Mouse (Mus musculus) forebrain, postnatal 0 days (tissue): ENCODE measurements around the gene Syngr1. TPM values are rescaled to one million over a fixed set of nuclear protein-coding genes. Genes with fewer than 3 reads are reported as not detected.

Experiments used
- ATAC-seq: fragments of 200-750 bp; cut with Nextera tagmentation; 2 replicates; pipeline ENCODE4 v1.8.0; 2017; ENCODE audit warnings: mild to moderate bottlenecking, moderate library complexity
- DNase-seq: peaks from one replicate; pipeline ENCODE4 v3.0.0-alpha.2; 2015
- H3K27ac ChIP-seq: fragments of 300-500 bp; sonication (generic); 2 replicates; pipeline ENCODE4 v1.5.1; 2014; ENCODE audit warnings: low read depth, mild to moderate bottlenecking, antibody characterized with exemption, low read length, moderate library complexity, mixed read lengths
- H3K27me3 ChIP-seq: fragments of 300-500 bp; sonication (generic); 2 replicates; pipeline ENCODE4 v1.6.1; 2014; ENCODE audit warnings: mild to moderate bottlenecking, low read length, mixed read lengths; ENCODE audit not compliant: insufficient read depth
- H3K36me3 ChIP-seq: fragments of 300-500 bp; sonication (generic); 2 replicates; pipeline ENCODE4 v1.6.1; 2014; ENCODE audit warnings: mild to moderate bottlenecking, moderate library complexity; ENCODE audit not compliant: insufficient read depth
- H3K4me1 ChIP-seq: fragments of 300-500 bp; sonication (generic); 2 replicates; pipeline ENCODE4 v1.6.1; 2014; ENCODE audit warnings: antibody characterized with exemption; ENCODE audit not compliant: insufficient read depth
- H3K4me2 ChIP-seq: fragments of 300-500 bp; sonication (generic); 2 replicates; pipeline ENCODE4 v1.6.1; 2014; ENCODE audit warnings: low read depth, mild to moderate bottlenecking, moderate library complexity
- H3K4me3 ChIP-seq: fragments of 300-500 bp; sonication (generic); 2 replicates; pipeline ENCODE4 v1.5.1; 2014; ENCODE audit warnings: low read depth, low read length, mixed read lengths
- H3K9ac ChIP-seq: fragments of 300-500 bp; sonication (generic); 2 replicates; pipeline ENCODE4 v1.6.1; 2014; ENCODE audit warnings: mild to moderate bottlenecking
- H3K9me3 ChIP-seq: fragments of 300-500 bp; sonication (generic); 2 replicates; pipeline ENCODE4 v1.6.1; 2016; ENCODE audit warnings: low read length
- CTCF ChIP-seq: sonication (generic); IDR thresholded peaks from 2 replicates; pipeline ENCODE4 v1.5.1; 2016; ENCODE audit warnings: antibody characterized with exemption, control low read depth, low read depth
- WGBS: fragments of 180-500 bp; shearing (Covaris S2); extraction: QIAGEN DNeasy Blood & Tissue Kit; methylation state at CpG from one replicate; pipeline ENCODE4 v1.1.7; 2014; 5-methylcytosine and 5-hydroxymethylcytosine counted together
- polyA plus RNA-seq: library from polyadenylated mRNA; unstranded; fragments of >200 nt; fragmentation: Nextera tagmentation; extraction: Ambion mirVana; gene quantifications from 2 replicates; pipeline ENCODE4 v1.2.1, GENCODE M21; 2015
- total RNA-seq: library from RNA; depleted of rRNA; stranded (reverse); fragments of >200 nt; gene quantifications from 2 replicates; pipeline ENCODE4 v1.2.3, GENCODE M21; 2014

The Syngr1 gene
- total and polyA plus RNA-seq, 2 experiments from 2014 or later: 69.0 to 127 TPM

- 2% methylated on average over 21 of the region's 21 CpGs for WGBS
- peak overlapping the region; percentile 87 for H3K27ac ChIP-seq
- peaks cover 42% of the 10 kb centered on the region for H3K36me3 ChIP-seq
- peaks cover 16% of the 10 kb centered on the region for H3K4me1 ChIP-seq
- ATAC-seq (no peak; the same call in 1 of the 2 replicates), DNase-seq (peak; percentile 60)
- no peaks in the 10 kb centered on the region for H3K9me3 ChIP-seq
- no peak for TF ChIP-seq CTCF
- peak overlapping the region; percentile 88 for H3K9ac ChIP-seq
- H3K4me3 ChIP-seq: peak overlapping the region; percentile 79
- H3K4me2 ChIP-seq: peak overlapping the region; percentile 59
- no peaks in the 10 kb centered on the region for H3K27me3 ChIP-seq
These were observed 8.4 kb upstream of the Syngr1 start for GRCm38 (mm10) chr15:80082661-80083275.

- Histone ChIP-seq H3K36me3 (peaks cover 36% of the 10 kb centered on the region), H3K27me3 (no peaks in the 10 kb centered on the region), H3K27ac (peak overlapping the region; percentile 97), H3K4me2 (peak overlapping the region; percentile 59), H3K4me3 (peak overlapping the region; percentile 79), H3K9me3 (no peaks in the 10 kb centered on the region), H3K4me1 (peaks cover 16% of the 10 kb centered on the region), H3K9ac (peak overlapping the region; percentile 88)
- TF ChIP-seq CTCF: peak; percentile 54
- ATAC-seq: peak; percentile 96
- WGBS: under 1% methylated on average over 30 of the region's 30 CpGs
- DNase-seq: peak; percentile 100
These were observed 7.8 kb upstream of the Syngr1 start for GRCm38 (mm10) chr15:80083276-80083731.

DNA sequence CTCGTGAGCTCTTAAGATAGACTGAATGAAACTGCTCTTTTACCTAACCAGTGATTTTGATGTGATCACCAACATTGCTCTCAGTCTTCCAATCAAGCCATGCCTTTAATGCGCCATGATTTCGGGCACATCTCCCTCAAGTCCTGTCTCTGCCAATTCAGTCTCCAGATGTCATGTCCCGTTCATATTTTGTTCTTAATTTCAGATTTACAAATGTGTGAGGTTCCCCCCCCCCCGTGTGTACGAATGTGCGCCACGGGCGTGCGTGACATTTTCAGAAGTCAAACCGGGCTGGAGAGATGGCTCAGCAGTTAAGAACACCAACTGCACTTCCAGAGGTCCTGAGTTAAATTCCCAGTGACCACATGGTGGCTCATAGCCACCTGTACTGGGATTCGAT is 7.4 kb upstream of the Syngr1 start:
- H3K9ac ChIP-seq: peak overlapping the region; percentile 65
- H3K27me3 ChIP-seq: no peaks in the 10 kb centered on the region
- H3K36me3 ChIP-seq: peaks cover 32% of the 10 kb centered on the region
- H3K4me2 ChIP-seq: peak overlapping the region; percentile 59
- peak overlapping the region; percentile 97 for H3K27ac ChIP-seq
- H3K4me3 ChIP-seq: peak overlapping the region; percentile 79
- peak; percentile 23 for ATAC-seq
- peaks cover 16% of the 10 kb centered on the region for H3K4me1 ChIP-seq
- TF ChIP-seq CTCF: no peak; the same call in 1 of the 2 replicates
- H3K9me3 ChIP-seq: no peaks in the 10 kb centered on the region
- 1% methylated on average over 12 of the region's 12 CpGs for WGBS
- DNase-seq: no peak

- ATAC-seq (no peak), DNase-seq (no peak)
- 87% methylated on average over 9 of the region's 9 CpGs for WGBS
- H3K36me3 ChIP-seq: no peaks in the 10 kb centered on the region
- peaks cover 11% of the 10 kb centered on the region for H3K4me1 ChIP-seq
- H3K27ac ChIP-seq: no peak overlapping the region
- no peaks in the 10 kb centered on the region for H3K9me3 ChIP-seq
- no peak overlapping the region for H3K9ac ChIP-seq
- H3K4me2 ChIP-seq: no peak overlapping the region
- no peak for TF ChIP-seq CTCF
- no peaks in the 10 kb centered on the region for H3K27me3 ChIP-seq
- H3K4me3 ChIP-seq: no peak overlapping the region
These were observed 3.6 kb upstream of the Syngr1 start for GRCm38 (mm10) chr15:80087406-80088012.

DNA sequence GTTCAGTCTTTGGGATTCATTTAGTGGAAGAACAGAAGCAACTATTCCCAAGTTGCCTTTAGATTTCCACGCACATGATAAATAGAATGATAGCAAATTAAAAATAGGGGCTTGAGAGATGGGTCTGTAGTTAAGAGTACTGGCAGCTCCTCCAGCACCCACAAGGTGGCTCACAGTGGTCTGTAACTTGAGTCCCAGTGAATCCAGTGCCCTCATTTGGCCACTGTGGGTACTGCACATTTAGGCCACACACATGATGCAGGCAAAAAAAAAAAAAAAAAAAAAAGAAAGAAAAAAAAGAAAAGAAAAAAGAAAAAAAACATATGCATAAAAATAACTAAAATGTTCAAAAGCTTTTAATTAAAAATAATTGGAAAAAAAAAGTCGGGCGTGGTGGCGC is 2.5 kb upstream of the Syngr1 start:
- Histone ChIP-seq H3K4me1 (peaks cover 16% of the 10 kb centered on the region), H3K27me3 (no peaks in the 10 kb centered on the region), H3K4me2 (no peak overlapping the region), H3K4me3 (no peak overlapping the region), H3K9me3 (no peaks in the 10 kb centered on the region), H3K27ac (no peak overlapping the region), H3K9ac (no peak overlapping the region), H3K36me3 (no peaks in the 10 kb centered on the region)
- ATAC-seq (peak; percentile 54), DNase-seq (peak; percentile 96)
- peak; percentile 94 for TF ChIP-seq CTCF
- WGBS: 37% methylated on average over 4 of the region's 4 CpGs

DNA sequence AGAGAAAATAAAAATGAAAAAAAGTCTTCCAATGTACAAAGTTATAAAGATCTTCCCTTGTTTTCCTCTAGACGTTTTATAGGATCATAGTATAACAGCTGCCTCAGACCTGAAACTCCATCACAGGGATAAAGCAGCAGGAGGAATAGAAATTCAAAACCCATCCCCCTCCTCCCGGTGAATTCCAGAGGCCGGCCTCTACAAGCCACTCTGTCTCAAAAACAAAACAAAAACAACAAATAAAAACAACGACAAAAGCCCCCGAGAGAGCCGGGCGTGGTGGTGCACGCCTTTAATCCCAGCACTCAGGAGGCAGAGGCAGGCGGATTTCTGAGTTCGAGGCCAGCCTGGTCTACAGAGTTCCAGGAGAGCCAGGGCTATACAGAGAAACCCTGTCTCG is 979 bp upstream of the Syngr1 start:
- Histone ChIP-seq H3K4me2 (peak overlapping the region; percentile 84; the same call in 1 of the 2 replicates), H3K4me3 (0 out of 2 replicates have a peak overlapping the region, but pooled peaks have one; percentile 88), H3K27ac (no peak overlapping the region), H3K9me3 (no peaks in the 10 kb centered on the region), H3K36me3 (no peaks in the 10 kb centered on the region), H3K9ac (no peak overlapping the region), H3K27me3 (no peaks in the 10 kb centered on the region), H3K4me1 (peaks cover 13% of the 10 kb centered on the region)
- ATAC-seq: no peak
- no peak for DNase-seq
- no peak for TF ChIP-seq CTCF
- WGBS: 79% methylated on average over 11 of the region's 11 CpGs

DNA sequence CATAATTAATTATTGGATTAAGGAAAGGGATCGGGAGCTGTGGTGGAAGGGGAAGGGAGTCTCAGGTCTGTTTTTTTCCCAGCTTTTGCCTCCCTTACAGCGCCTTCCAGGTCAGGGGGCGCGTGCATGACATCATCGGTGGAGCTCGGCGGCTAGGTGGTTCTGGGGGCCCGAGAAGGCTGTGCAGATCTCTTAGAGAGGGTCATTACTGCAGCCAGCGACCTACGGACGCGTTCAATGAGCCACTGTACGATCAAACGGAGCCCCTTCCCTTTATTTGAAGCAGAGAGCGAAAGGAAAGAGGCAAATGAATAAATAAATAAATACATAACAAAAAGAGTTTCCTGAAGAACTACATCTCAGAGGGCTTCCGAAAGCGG is 403 bp upstream of the Syngr1 start:
- Histone ChIP-seq H3K36me3 (no peaks in the 10 kb centered on the region), H3K4me1 (peaks cover 13% of the 10 kb centered on the region), H3K4me3 (peak overlapping the region; percentile 88), H3K9ac (peak overlapping the region; percentile 92), H3K9me3 (no peaks in the 10 kb centered on the region), H3K27me3 (no peaks in the 10 kb centered on the region), H3K27ac (peak overlapping the region; percentile 71; the same call in 1 of the 2 replicates), H3K4me2 (peak overlapping the region; percentile 84)
- WGBS: 2% methylated on average over 17 of the region's 17 CpGs
- DNase-seq (peak; percentile 62), ATAC-seq (peak; percentile 44; the same call in 1 of the 2 replicates)
- TF ChIP-seq CTCF: no peak
